Mouse (Mus musculus): ENCODE measurements at regions not wholly inside any gene's neighbourhood (a gene's known extent, or its start where the extent isn't known, plus 50 kb on each side); places are given as distances from the start of the nearest gene placed in this dataset.

- DNase-seq (ENCODE audit: low spot score) = no peak
- no peak overlapping the region for H3K9ac ChIP-seq (ENCODE audit: low read length)
- no peaks in the 10 kb centered on the region for H3K4me1 ChIP-seq (replicated peaks; ENCODE audit: control insufficient read depth, insufficient read depth)
- no peak overlapping the region for H3K27ac ChIP-seq (replicated peaks)
- WGBS = 18% methylated on average over 2 of the region's 2 CpGs
- no peak for TF ChIP-seq CTCF (IDR thresholded peaks at IDR 0.05; ENCODE audit: low read depth)
- TF ChIP-seq EP300 (optimal IDR thresholded peaks at IDR 0.05) = no peak
- H3K9me3 ChIP-seq (ENCODE audit: control insufficient read depth, low read length) = no peaks in the 10 kb centered on the region
- H3K27me3 ChIP-seq (ENCODE audit: control insufficient read depth, insufficient read depth, low read length) = no peaks in the 10 kb centered on the region
- ATAC-seq (ENCODE audit: low FRiP score, low TSS enrichment) = no peak
- H3K4me2 ChIP-seq (replicated peaks; ENCODE audit: low read depth) = no peak overlapping the region
- H3K36me3 ChIP-seq (ENCODE audit: control insufficient read depth, insufficient read depth, low read length) = no peaks in the 10 kb centered on the region
- H3K4me3 ChIP-seq (ENCODE audit: low read depth, low read length) = no peak overlapping the region
Observed at GRCm38 (mm10) chr9:32830268-32830891, 194.4 kb downstream of the Ets1 start.

GRCm38 (mm10) chr9:32833373-32833772 lies 197.4 kb downstream of the Ets1 start:
- no peaks in the 10 kb centered on the region for H3K27me3 ChIP-seq (ENCODE audit: control insufficient read depth, insufficient read depth, low read length)
- TF ChIP-seq CTCF (IDR thresholded peaks at IDR 0.05; ENCODE audit: low read depth) (no peak), EP300 (optimal IDR thresholded peaks at IDR 0.05) (no peak)
- no peaks in the 10 kb centered on the region for H3K9me3 ChIP-seq (ENCODE audit: control insufficient read depth, low read length)
- H3K4me1 ChIP-seq (replicated peaks; ENCODE audit: control insufficient read depth, insufficient read depth) = no peaks in the 10 kb centered on the region
- WGBS = 84% methylated on average over 8 of the region's 8 CpGs
- DNase-seq (ENCODE audit: low spot score) (no peak), ATAC-seq (ENCODE audit: low FRiP score, low TSS enrichment) (no peak)
- H3K36me3 ChIP-seq (ENCODE audit: control insufficient read depth, insufficient read depth, low read length) = no peaks in the 10 kb centered on the region
- no peak overlapping the region for H3K4me3 ChIP-seq (ENCODE audit: low read depth, low read length)
- no peak overlapping the region for H3K9ac ChIP-seq (ENCODE audit: low read length)
- H3K4me2 ChIP-seq (replicated peaks; ENCODE audit: low read depth) = no peak overlapping the region
- no peak overlapping the region for H3K27ac ChIP-seq (replicated peaks)

DNA sequence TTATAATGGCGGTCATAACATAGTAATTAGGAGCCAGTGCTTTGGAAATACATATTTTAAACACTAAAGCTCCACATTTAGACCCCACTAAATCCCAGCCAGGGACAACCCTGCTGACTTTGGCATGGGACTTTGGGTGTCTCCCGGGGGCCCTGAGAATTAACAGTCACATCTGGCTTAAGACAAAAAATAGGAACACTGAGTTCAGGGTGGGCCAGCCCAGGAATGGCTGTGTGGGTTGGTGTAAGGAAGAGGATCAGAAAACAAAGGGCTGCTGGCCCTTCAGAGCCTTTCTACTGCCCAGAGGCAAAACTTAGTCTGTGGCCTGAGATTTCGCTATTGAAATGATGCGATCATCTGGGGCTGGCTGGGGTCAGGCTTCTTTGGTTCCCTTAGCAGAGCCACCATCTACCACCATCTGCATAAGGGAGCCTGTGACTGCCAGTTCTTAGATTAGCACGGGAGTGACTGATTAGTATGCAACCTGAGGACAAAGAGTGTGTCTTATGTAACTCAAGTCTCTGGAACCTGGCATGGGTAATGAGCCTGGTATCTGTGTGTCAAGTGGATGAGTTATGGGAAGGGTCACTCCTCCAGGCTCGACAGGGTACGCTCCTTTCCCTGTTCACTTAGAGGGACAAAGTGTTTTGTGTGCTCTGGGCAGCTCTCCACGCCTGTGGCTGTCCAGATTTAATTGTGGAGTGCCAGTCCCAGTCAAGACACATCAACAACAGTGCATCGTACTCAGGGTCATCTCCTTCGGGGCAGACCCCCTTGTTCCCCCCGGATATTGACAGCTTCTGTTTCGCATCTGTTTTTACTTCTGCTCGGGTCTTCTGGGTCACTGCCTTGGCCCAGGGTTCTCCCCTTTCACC lies 199.0 kb downstream of the Ets1 start:
- Histone ChIP-seq H3K9ac (ENCODE audit: low read length) (no peak overlapping the region), H3K36me3 (ENCODE audit: control insufficient read depth, insufficient read depth, low read length) (no peaks in the 10 kb centered on the region), H3K9me3 (ENCODE audit: control insufficient read depth, low read length) (no peaks in the 10 kb centered on the region), H3K27ac (replicated peaks) (no peak overlapping the region), H3K27me3 (ENCODE audit: control insufficient read depth, insufficient read depth, low read length) (no peaks in the 10 kb centered on the region), H3K4me2 (replicated peaks; ENCODE audit: low read depth) (no peak overlapping the region), H3K4me3 (ENCODE audit: low read depth, low read length) (no peak overlapping the region), H3K4me1 (replicated peaks; ENCODE audit: control insufficient read depth, insufficient read depth) (no peaks in the 10 kb centered on the region)
- no peak for DNase-seq (ENCODE audit: low spot score)
- no peak for TF ChIP-seq CTCF (IDR thresholded peaks at IDR 0.05; ENCODE audit: low read depth)
- WGBS = 65% methylated on average over 13 of the region's 13 CpGs
- no peak for ATAC-seq (ENCODE audit: low FRiP score, low TSS enrichment)

- TF ChIP-seq CTCF (IDR thresholded peaks at IDR 0.05; ENCODE audit: low read depth) (no peak), EP300 (optimal IDR thresholded peaks at IDR 0.05) (no peak)
- Histone ChIP-seq H3K27me3 (ENCODE audit: control insufficient read depth, insufficient read depth, low read length) (no peaks in the 10 kb centered on the region), H3K36me3 (ENCODE audit: control insufficient read depth, insufficient read depth, low read length) (no peaks in the 10 kb centered on the region), H3K9ac (ENCODE audit: low read length) (no peak overlapping the region), H3K4me2 (replicated peaks; ENCODE audit: low read depth) (no peak overlapping the region), H3K4me3 (ENCODE audit: low read depth, low read length) (no peak overlapping the region), H3K4me1 (replicated peaks; ENCODE audit: control insufficient read depth, insufficient read depth) (no peaks in the 10 kb centered on the region), H3K27ac (replicated peaks) (no peak overlapping the region), H3K9me3 (ENCODE audit: control insufficient read depth, low read length) (no peaks in the 10 kb centered on the region)
- 28% methylated on average over 4 of the region's 4 CpGs for WGBS
- DNase-seq (ENCODE audit: low spot score) (no peak), ATAC-seq (ENCODE audit: low FRiP score, low TSS enrichment) (no peak)
Observed at GRCm38 (mm10) chr9:32835626-32835971, 199.6 kb downstream of the Ets1 start.

DNA sequence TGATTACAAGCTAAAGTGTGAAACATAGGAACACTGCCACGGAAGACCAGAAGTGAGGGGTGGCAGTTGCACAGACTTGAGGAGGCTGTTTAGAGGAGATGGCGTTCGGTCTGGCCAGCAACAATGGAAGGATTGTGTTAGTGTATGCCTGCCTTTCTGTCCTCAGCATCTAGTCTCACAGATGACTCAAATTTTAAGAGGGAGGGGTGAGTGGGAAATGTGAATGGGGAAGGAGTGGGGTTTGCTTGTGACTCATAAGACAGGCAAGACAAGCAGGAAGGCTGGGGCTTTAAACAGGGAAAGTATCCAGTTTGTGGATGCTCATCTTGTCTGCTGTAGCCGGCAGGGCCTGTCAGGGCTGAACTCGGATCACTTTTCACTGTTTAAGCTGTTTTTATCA lies 200.3 kb downstream of the Ets1 start:
- TF ChIP-seq EP300 (optimal IDR thresholded peaks at IDR 0.05) (no peak), CTCF (IDR thresholded peaks at IDR 0.05; ENCODE audit: low read depth) (no peak)
- ATAC-seq (ENCODE audit: low FRiP score, low TSS enrichment) (no peak), DNase-seq (ENCODE audit: low spot score) (no peak)
- H3K9me3 ChIP-seq (ENCODE audit: control insufficient read depth, low read length) = no peaks in the 10 kb centered on the region
- 47% methylated on average over 5 of the region's 5 CpGs for WGBS
- no peak overlapping the region for H3K4me3 ChIP-seq (ENCODE audit: low read depth, low read length)
- H3K9ac ChIP-seq (ENCODE audit: low read length) = no peak overlapping the region
- no peak overlapping the region for H3K27ac ChIP-seq (replicated peaks)
- no peaks in the 10 kb centered on the region for H3K27me3 ChIP-seq (ENCODE audit: control insufficient read depth, insufficient read depth, low read length)
- no peaks in the 10 kb centered on the region for H3K4me1 ChIP-seq (replicated peaks; ENCODE audit: control insufficient read depth, insufficient read depth)
- no peaks in the 10 kb centered on the region for H3K36me3 ChIP-seq (ENCODE audit: control insufficient read depth, insufficient read depth, low read length)
- H3K4me2 ChIP-seq (replicated peaks; ENCODE audit: low read depth) = no peak overlapping the region

DNA sequence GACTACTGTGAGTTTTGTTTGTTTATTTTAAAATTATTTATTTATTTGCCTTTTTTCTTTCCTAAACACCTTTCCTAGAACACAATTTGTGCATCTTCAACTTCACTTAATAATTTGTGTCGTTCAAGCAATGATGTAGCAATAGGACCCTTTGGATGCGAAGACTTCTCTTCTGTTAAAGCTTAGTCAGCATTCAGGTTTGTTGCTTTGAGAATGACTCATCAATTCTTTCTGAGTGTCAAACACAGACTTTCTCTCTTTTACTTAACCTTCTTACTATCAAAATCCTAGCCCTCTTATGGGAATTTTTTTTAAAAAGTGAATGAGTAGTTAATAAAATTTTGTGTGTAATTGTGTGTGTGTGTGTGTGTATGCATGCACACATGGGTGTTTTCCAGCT lies 211.3 kb downstream of the Ets1 start:
- Histone ChIP-seq H3K27ac (replicated peaks) (no peak overlapping the region), H3K4me3 (ENCODE audit: low read depth, low read length) (no peak overlapping the region), H3K9ac (ENCODE audit: low read length) (no peak overlapping the region), H3K27me3 (ENCODE audit: control insufficient read depth, insufficient read depth, low read length) (no peaks in the 10 kb centered on the region), H3K9me3 (ENCODE audit: control insufficient read depth, low read length) (no peaks in the 10 kb centered on the region), H3K4me2 (replicated peaks; ENCODE audit: low read depth) (no peak overlapping the region), H3K36me3 (ENCODE audit: control insufficient read depth, insufficient read depth, low read length) (no peaks in the 10 kb centered on the region), H3K4me1 (replicated peaks; ENCODE audit: control insufficient read depth, insufficient read depth) (no peaks in the 10 kb centered on the region)
- ATAC-seq (ENCODE audit: low FRiP score, low TSS enrichment) = no peak
- 88% methylated on average over 2 of the region's 2 CpGs for WGBS
- DNase-seq (ENCODE audit: low spot score) = no peak
- no peak for TF ChIP-seq CTCF (IDR thresholded peaks at IDR 0.05; ENCODE audit: low read depth)
- TF ChIP-seq EP300 (optimal IDR thresholded peaks at IDR 0.05) = no peak

Data from stomach, postnatal 0 days (tissue).